Comparison of ENCODE assay signal across 8 mouse cellular contexts in genomic region chr14:101946711-101947516, GRCm38 (mm10).
A peak's percentile ranks its signal among the peaks of the same experiment; 100 is the strongest.
DNase-seq lines count a peak whose midpoint lies in the region; ATAC-seq and TF ChIP-seq lines count a peak whose summit lies in the region.

No protein-coding gene starts in this region.

- H3K4me1 ChIP-seq in neural tube, embryonic 11.5 days (ENCODE audit: control insufficient read depth, insufficient read depth, low read length): no peaks in the 10 kb centered on the region
- peaks cover 1% of the 10 kb centered on the region; the same call in 1 of the 2 replicates for H3K4me1 ChIP-seq in bone marrow, adult 2 months (ENCODE audit: control insufficient read depth, insufficient read depth, low read length)
- H3K4me1 ChIP-seq in forebrain, embryonic 10.5 days: 0 out of 2 replicates have a peak, but pooled peaks cover 3% of the 10 kb centered on the region
- no peaks in the 10 kb centered on the region for H3K4me1 ChIP-seq in intestine, embryonic 16.5 days (ENCODE audit: control insufficient read depth, insufficient read depth, low read length)
- H3K4me1 ChIP-seq in lung, postnatal 0 days (ENCODE audit: insufficient read depth, low read depth, low read length): no peaks in the 10 kb centered on the region

- H3K36me3 ChIP-seq in neural tube, embryonic 11.5 days (ENCODE audit: control insufficient read depth, insufficient read depth, low read length): no peaks in the 10 kb centered on the region
- no peaks in the 10 kb centered on the region for H3K36me3 ChIP-seq in forebrain, embryonic 10.5 days (replicated peaks)
- H3K36me3 ChIP-seq in intestine, embryonic 16.5 days (ENCODE audit: control insufficient read depth, insufficient read depth, low read length): no peaks in the 10 kb centered on the region
- H3K36me3 ChIP-seq in lung, postnatal 0 days (ENCODE audit: insufficient read depth, low read length): no peaks in the 10 kb centered on the region

- WGBS in neural tube, embryonic 11.5 days: 66% methylated on average over 21 of the region's 21 CpGs
- 56% methylated on average over 21 of the region's 21 CpGs for WGBS in bone marrow, adult 2 months
- WGBS in forebrain, embryonic 10.5 days: 63% methylated on average over 21 of the region's 21 CpGs
- 50% methylated on average over 21 of the region's 21 CpGs for WGBS in intestine, embryonic 16.5 days
- 44% methylated on average over 21 of the region's 21 CpGs for WGBS in lung, postnatal 0 days

- no peak for TF ChIP-seq POLR2A in bone marrow, adult 2 months (IDR thresholded peaks at IDR 0.05; ENCODE audit: borderline replicate concordance, control insufficient read depth, low read depth, low read length)

- H3K27ac ChIP-seq in neural tube, embryonic 11.5 days (ENCODE audit: low read depth, low read length): no peak overlapping the region
- no peak overlapping the region for H3K27ac ChIP-seq in bone marrow, adult 2 months (ENCODE audit: control insufficient read depth, insufficient read depth, low read depth, low read length, poor library complexity)
- no peak overlapping the region for H3K27ac ChIP-seq in forebrain, embryonic 10.5 days
- H3K27ac ChIP-seq in intestine, embryonic 16.5 days (ENCODE audit: low read length): no peak overlapping the region
- no peak overlapping the region for H3K27ac ChIP-seq in lung, postnatal 0 days (ENCODE audit: low read length)

- peak; percentile 60 for DNase-seq in neural tube, embryonic 11.5 days (ENCODE audit: low spot score)
- no peak for DNase-seq in neural tube, embryonic 10.5 days (ENCODE audit: extremely low spot score, low spot score)
- DNase-seq in forebrain, embryonic 10.5 days (ENCODE audit: extremely low spot score, low spot score): peak; percentile 24
- peak; percentile 71 for DNase-seq in lung, postnatal 0 days (ENCODE audit: low spot score)
- peak; percentile 64 to 73 for DNase-seq in right cerebral cortex, postnatal 10 days (ENCODE audit: low spot score in 2 of 2)
- no peak for DNase-seq in spleen, postnatal 10 days (ENCODE audit: low spot score in 2 of 2)

- peak; percentile 35; the same call in 1 of the 2 replicates for TF ChIP-seq CTCF in bone marrow, adult 2 months (IDR thresholded peaks at IDR 0.05; ENCODE audit: control insufficient read depth, insufficient read depth, low read length)
- TF ChIP-seq CTCF in lung, postnatal 0 days (IDR thresholded peaks at IDR 0.05): peak; percentile 82

- H3K9ac ChIP-seq in neural tube, embryonic 11.5 days (ENCODE audit: low read length): no peak overlapping the region
- no peak overlapping the region for H3K9ac ChIP-seq in intestine, embryonic 16.5 days (ENCODE audit: low read depth, low read length)
- no peak overlapping the region for H3K9ac ChIP-seq in lung, postnatal 0 days (replicated peaks; ENCODE audit: low read depth)

- ATAC-seq in neural tube, embryonic 11.5 days (ENCODE audit: insufficient read depth, low FRiP score, low TSS enrichment): peak; percentile 31; the same call in 1 of the 2 replicates
- 0 out of 2 replicates have a peak, but pooled peaks have one; percentile 47 for ATAC-seq in intestine, embryonic 16.5 days
- ATAC-seq in lung, postnatal 0 days: peak; percentile 39

- no peak for TF ChIP-seq EP300 in lung, postnatal 0 days (IDR thresholded peaks at IDR 0.05)

- no peak overlapping the region for H3K4me3 ChIP-seq in neural tube, embryonic 11.5 days (ENCODE audit: low read depth, low read length)
- no peak overlapping the region for H3K4me3 ChIP-seq in bone marrow, adult 2 months (replicated peaks; ENCODE audit: control insufficient read depth, low read depth, low read length)
- H3K4me3 ChIP-seq in forebrain, embryonic 10.5 days: no peak overlapping the region
- no peak overlapping the region for H3K4me3 ChIP-seq in intestine, embryonic 16.5 days (ENCODE audit: low read length)
- no peak overlapping the region for H3K4me3 ChIP-seq in lung, postnatal 0 days (ENCODE audit: low read depth, low read length)

- H3K27me3 ChIP-seq in neural tube, embryonic 11.5 days (ENCODE audit: control insufficient read depth, insufficient read depth, low read length): no peaks in the 10 kb centered on the region
- H3K27me3 ChIP-seq in forebrain, embryonic 10.5 days (ENCODE audit: poor library complexity, severe bottlenecking): 0 out of 2 replicates have a peak, but pooled peaks cover 7% of the 10 kb centered on the region
- H3K27me3 ChIP-seq in intestine, embryonic 16.5 days (replicated peaks; ENCODE audit: control insufficient read depth, insufficient read depth, low read length): no peaks in the 10 kb centered on the region
- no peaks in the 10 kb centered on the region for H3K27me3 ChIP-seq in lung, postnatal 0 days (replicated peaks; ENCODE audit: insufficient read depth, low read length)

- no peaks in the 10 kb centered on the region for H3K9me3 ChIP-seq in neural tube, embryonic 11.5 days (ENCODE audit: control insufficient read depth, low read length)
- H3K9me3 ChIP-seq in forebrain, embryonic 10.5 days: no peaks in the 10 kb centered on the region
- no peaks in the 10 kb centered on the region for H3K9me3 ChIP-seq in intestine, embryonic 16.5 days (ENCODE audit: control insufficient read depth, low read length)
- H3K9me3 ChIP-seq in lung, postnatal 0 days (ENCODE audit: low read length): no peaks in the 10 kb centered on the region

- no peak overlapping the region for H3K4me2 ChIP-seq in neural tube, embryonic 11.5 days (ENCODE audit: low read depth)
- no peak overlapping the region for H3K4me2 ChIP-seq in intestine, embryonic 16.5 days (ENCODE audit: low read depth, low read length)
- H3K4me2 ChIP-seq in lung, postnatal 0 days (replicated peaks; ENCODE audit: low read depth, low read length): peak overlapping the region; percentile 37

Comparison
In these comparisons a context has a peak if more than half of its experiments do, and no peak if none do; other contexts are left out.
1. DNase-seq: peak in neural tube, embryonic 11.5 days (single experiment), forebrain, embryonic 10.5 days (single experiment), lung, postnatal 0 days (single experiment) and right cerebral cortex, postnatal 10 days (2 of 2); none in neural tube, embryonic 10.5 days (single experiment) and spleen, postnatal 10 days (0 of 2).
2. Peak in every context shown above with its lines, with median percentiles within 50 percentile points of each other: ATAC-seq.